Comparison of ENCODE assay signal across 9 mouse cellular contexts in genomic region chr4:150461427-150462189, GRCm38 (mm10).
DNase-seq lines count a peak whose midpoint lies in the region; ATAC-seq lines count a peak whose summit lies in the region.
"Had no signal": no experiment of that assay in that cellular context is flagged by ENCODE, and none has a peak within 500 bp of the region (broad histone marks: within the 10 kb centered on the region; RNA-seq: fewer than 3 reads in every experiment).

No protein-coding gene starts in this region.

- H3K4me3 ChIP-seq in forebrain, embryonic 12.5 days (replicated peaks), result no peak overlapping the region
- H3K4me3 ChIP-seq in forebrain, embryonic 13.5 days, result no peak overlapping the region
- no peak overlapping the region for H3K4me3 ChIP-seq in neural tube, embryonic 13.5 days
- H3K4me3 ChIP-seq in liver, embryonic 15.5 days (replicated peaks), result no peak overlapping the region

- no peak for DNase-seq in neural tube, embryonic 10.5 days (ENCODE audit: extremely low spot score, low spot score)
- DNase-seq in cerebellum, postnatal 4 days (ENCODE audit: low spot score in 2 of 2), result no peak
- DNase-seq in thymus, postnatal 14 days, result no peak
- no peak for DNase-seq in left cerebral cortex, adult 9 months (ENCODE audit: low spot score in 2 of 2)
- DNase-seq: B cell, adult 2 months had no signal

- H3K9ac ChIP-seq in forebrain, embryonic 12.5 days, result no peak overlapping the region
- no peak overlapping the region for H3K9ac ChIP-seq in forebrain, embryonic 13.5 days
- no peak overlapping the region for H3K9ac ChIP-seq in neural tube, embryonic 13.5 days
- H3K9ac ChIP-seq in liver, embryonic 15.5 days, result no peak overlapping the region

- peaks cover 69% of the 10 kb centered on the region for H3K4me1 ChIP-seq in forebrain, embryonic 12.5 days
- H3K4me1 ChIP-seq in forebrain, embryonic 13.5 days, result peaks cover 67% of the 10 kb centered on the region
- H3K4me1 ChIP-seq in neural tube, embryonic 13.5 days (replicated peaks), result peaks cover 71% of the 10 kb centered on the region
- H3K4me1 ChIP-seq in liver, embryonic 15.5 days (replicated peaks), result peaks cover 81% of the 10 kb centered on the region

- no peaks in the 10 kb centered on the region for H3K27me3 ChIP-seq in forebrain, embryonic 12.5 days
- no peaks in the 10 kb centered on the region for H3K27me3 ChIP-seq in forebrain, embryonic 13.5 days
- no peaks in the 10 kb centered on the region for H3K27me3 ChIP-seq in neural tube, embryonic 13.5 days
- no peaks in the 10 kb centered on the region for H3K27me3 ChIP-seq in liver, embryonic 15.5 days

- no peak for ATAC-seq in forebrain, embryonic 12.5 days (ENCODE audit: low FRiP score)
- no peak for ATAC-seq in forebrain, embryonic 13.5 days
- no peak for ATAC-seq in neural tube, embryonic 13.5 days (ENCODE audit: low read depth)
- peak; percentile 81 for ATAC-seq in liver, embryonic 15.5 days (ENCODE audit: insufficient read depth)

- 8% methylated on average over 6 of the region's 6 CpGs for WGBS in forebrain, embryonic 12.5 days
- WGBS in forebrain, embryonic 13.5 days, result 11% methylated on average over 6 of the region's 6 CpGs
- 23% methylated on average over 6 of the region's 6 CpGs for WGBS in neural tube, embryonic 13.5 days
- WGBS in liver, embryonic 15.5 days (ENCODE audit: insufficient replicate concordance), result 9% methylated on average over 6 of the region's 6 CpGs

- H3K9me3 ChIP-seq in forebrain, embryonic 12.5 days, result no peaks in the 10 kb centered on the region
- no peaks in the 10 kb centered on the region for H3K9me3 ChIP-seq in forebrain, embryonic 13.5 days (replicated peaks)
- H3K9me3 ChIP-seq in neural tube, embryonic 13.5 days, result no peaks in the 10 kb centered on the region
- no peaks in the 10 kb centered on the region for H3K9me3 ChIP-seq in liver, embryonic 15.5 days (replicated peaks)

- H3K27ac ChIP-seq in forebrain, embryonic 12.5 days, result peak overlapping the region; percentile 53
- H3K27ac ChIP-seq in forebrain, embryonic 13.5 days, result no peak overlapping the region; the same call in 1 of the 2 replicates
- peak overlapping the region; percentile 42; the same call in 1 of the 2 replicates for H3K27ac ChIP-seq in neural tube, embryonic 13.5 days (replicated peaks)
- peak overlapping the region; percentile 72 for H3K27ac ChIP-seq in liver, embryonic 15.5 days (replicated peaks)

- H3K36me3 ChIP-seq in forebrain, embryonic 12.5 days (replicated peaks), result no peaks in the 10 kb centered on the region
- H3K36me3 ChIP-seq in forebrain, embryonic 13.5 days (ENCODE audit: poor library complexity, severe bottlenecking), result no peaks in the 10 kb centered on the region
- H3K36me3 ChIP-seq in neural tube, embryonic 13.5 days, result no peaks in the 10 kb centered on the region
- H3K36me3 ChIP-seq in liver, embryonic 15.5 days (replicated peaks), result no peaks in the 10 kb centered on the region

- no peak overlapping the region for H3K4me2 ChIP-seq in forebrain, embryonic 12.5 days
- H3K4me2 ChIP-seq in forebrain, embryonic 13.5 days, result no peak overlapping the region
- H3K4me2 ChIP-seq in neural tube, embryonic 13.5 days, result no peak overlapping the region
- peak overlapping the region; percentile 46 for H3K4me2 ChIP-seq in liver, embryonic 15.5 days
